Mouse (Mus musculus) hindbrain, embryonic 13.5 days (tissue): ENCODE measurements around the gene Pde7b. TPM values are rescaled to one million over a fixed set of nuclear protein-coding genes. Genes with fewer than 3 reads are reported as not detected.

Source experiments
- ATAC-seq: fragments of 200-750 bp; cut with Nextera tagmentation; 2 replicates; pipeline ENCODE4 v1.8.0; 2017; ENCODE audit warnings: moderate TSS enrichment; ENCODE audit not compliant: low FRiP score
- H3K27ac ChIP-seq: fragments of 300-500 bp; sonication (generic); 2 replicates; pipeline ENCODE4 v1.5.1; 2015; ENCODE audit warnings: inconsistent platforms, mild to moderate bottlenecking, moderate library complexity
- H3K27me3 ChIP-seq: fragments of 300-500 bp; sonication (generic); 2 replicates; pipeline ENCODE4 v1.6.1; 2015; ENCODE audit warnings: mild to moderate bottlenecking, inconsistent platforms
- H3K36me3 ChIP-seq: fragments of 300-500 bp; sonication (generic); 2 replicates; pipeline ENCODE4 v1.6.1; 2015; ENCODE audit warnings: mild to moderate bottlenecking, inconsistent platforms
- H3K4me1 ChIP-seq: fragments of 300-500 bp; sonication (generic); replicated peaks from 2 replicates; pipeline ENCODE4 v1.6.1; 2015; ENCODE audit warnings: inconsistent platforms
- H3K4me2 ChIP-seq: fragments of 300-500 bp; sonication (generic); 2 replicates; pipeline ENCODE4 v1.6.1; 2015; ENCODE audit warnings: inconsistent platforms, mild to moderate bottlenecking, moderate library complexity
- H3K4me3 ChIP-seq: fragments of 300-500 bp; sonication (generic); 2 replicates; pipeline ENCODE4 v1.5.1; 2015; ENCODE audit warnings: mild to moderate bottlenecking, inconsistent platforms
- H3K9ac ChIP-seq: fragments of 300-500 bp; sonication (generic); 2 replicates; pipeline ENCODE4 v1.6.1; 2015; ENCODE audit warnings: mild to moderate bottlenecking, inconsistent platforms
- H3K9me3 ChIP-seq: fragments of 300-500 bp; sonication (generic); 2 replicates; pipeline ENCODE4 v1.6.1; 2016; ENCODE audit warnings: inconsistent platforms
- WGBS: fragments of 180-500 bp; shearing (Covaris S2); methylation state at CpG from one replicate; pipeline ENCODE4 v1.1.7; 2015; 5-methylcytosine and 5-hydroxymethylcytosine counted together
- polyA plus RNA-seq: library from polyadenylated mRNA; unstranded; fragments of >200 nt; fragmentation: Nextera tagmentation; extraction: Ambion mirVana; gene quantifications from 2 replicates; pipeline ENCODE4 v1.2.1, GENCODE M21; 2015

Gene Pde7b
- polyA plus RNA-seq, 1 experiment from 2014 or later: 2.4 TPM

GRCm38 (mm10) chr10:20495051-20495450 lies 229.8 kb downstream of the Pde7b start:
- no peaks in the 10 kb centered on the region for H3K27me3 ChIP-seq
- H3K4me1 ChIP-seq: peaks cover 4% of the 10 kb centered on the region; the same call in 1 of the 2 replicates
- ATAC-seq: no peak
- H3K36me3 ChIP-seq: no peaks in the 10 kb centered on the region
- no peak overlapping the region for H3K4me3 ChIP-seq
- 94% methylated on average over 4 of the region's 4 CpGs for WGBS
- H3K9me3 ChIP-seq: no peaks in the 10 kb centered on the region
- no peak overlapping the region for H3K9ac ChIP-seq
- H3K27ac ChIP-seq: no peak overlapping the region
- H3K4me2 ChIP-seq: no peak overlapping the region

- Histone ChIP-seq H3K36me3 (no peaks in the 10 kb centered on the region), H3K4me1 (peaks cover 4% of the 10 kb centered on the region; the same call in 1 of the 2 replicates), H3K4me2 (no peak overlapping the region), H3K9me3 (no peaks in the 10 kb centered on the region), H3K9ac (no peak overlapping the region), H3K27ac (no peak overlapping the region), H3K27me3 (no peaks in the 10 kb centered on the region), H3K4me3 (no peak overlapping the region)
- ATAC-seq: no peak
- WGBS: 86% methylated on average over 5 of the region's 5 CpGs
Observed at GRCm38 (mm10) chr10:20493826-20494455, 230.9 kb downstream of the Pde7b start.

GRCm38 (mm10) chr10:20492216-20492964 lies 232.5 kb downstream of the Pde7b start:
- no peaks in the 10 kb centered on the region for H3K9me3 ChIP-seq
- H3K36me3 ChIP-seq: no peaks in the 10 kb centered on the region
- 69% methylated on average over 11 of the region's 11 CpGs for WGBS
- no peaks in the 10 kb centered on the region for H3K27me3 ChIP-seq
- 0 out of 2 replicates have a peak overlapping the region, but pooled peaks have one; percentile 23 for H3K27ac ChIP-seq
- peaks cover 4% of the 10 kb centered on the region; the same call in 1 of the 2 replicates for H3K4me1 ChIP-seq
- H3K4me3 ChIP-seq: no peak overlapping the region
- H3K4me2 ChIP-seq: no peak overlapping the region
- H3K9ac ChIP-seq: no peak overlapping the region
- ATAC-seq: no peak

- H3K36me3 ChIP-seq: no peaks in the 10 kb centered on the region
- peaks cover 4% of the 10 kb centered on the region; the same call in 1 of the 2 replicates for H3K4me1 ChIP-seq
- H3K4me3 ChIP-seq: no peak overlapping the region
- H3K27me3 ChIP-seq: no peaks in the 10 kb centered on the region
- H3K9ac ChIP-seq: no peak overlapping the region
- WGBS: 52% methylated on average over 1 of the region's 1 CpGs
- no peaks in the 10 kb centered on the region for H3K9me3 ChIP-seq
- no peak overlapping the region for H3K27ac ChIP-seq
- no peak overlapping the region for H3K4me2 ChIP-seq
- ATAC-seq: no peak
Observed at GRCm38 (mm10) chr10:20490775-20491174, 234.1 kb downstream of the Pde7b start.

GRCm38 (mm10) chr10:20490281-20490680 lies 234.6 kb downstream of the Pde7b start:
- Histone ChIP-seq H3K27me3 (no peaks in the 10 kb centered on the region), H3K4me2 (no peak overlapping the region), H3K36me3 (no peaks in the 10 kb centered on the region), H3K4me3 (no peak overlapping the region), H3K9me3 (no peaks in the 10 kb centered on the region), H3K27ac (no peak overlapping the region), H3K9ac (no peak overlapping the region), H3K4me1 (peaks cover 4% of the 10 kb centered on the region; the same call in 1 of the 2 replicates)
- no peak for ATAC-seq
- 82% methylated on average over 8 of the region's 8 CpGs for WGBS

GRCm38 (mm10) chr10:20486461-20487253 lies 238.2 kb downstream of the Pde7b start:
- Histone ChIP-seq H3K27ac (no peak overlapping the region), H3K4me1 (no peaks in the 10 kb centered on the region), H3K9ac (no peak overlapping the region), H3K9me3 (no peaks in the 10 kb centered on the region), H3K4me2 (no peak overlapping the region), H3K4me3 (no peak overlapping the region), H3K27me3 (no peaks in the 10 kb centered on the region), H3K36me3 (no peaks in the 10 kb centered on the region)
- 81% methylated on average over 19 of the region's 19 CpGs for WGBS
- no peak for ATAC-seq

GRCm38 (mm10) chr10:20485816-20486215 lies 239.1 kb downstream of the Pde7b start:
- no peak overlapping the region for H3K27ac ChIP-seq
- no peak overlapping the region for H3K4me3 ChIP-seq
- 67% methylated on average over 3 of the region's 3 CpGs for WGBS
- no peaks in the 10 kb centered on the region for H3K4me1 ChIP-seq
- ATAC-seq: no peak
- H3K36me3 ChIP-seq: no peaks in the 10 kb centered on the region
- no peaks in the 10 kb centered on the region for H3K9me3 ChIP-seq
- no peak overlapping the region for H3K4me2 ChIP-seq
- no peaks in the 10 kb centered on the region for H3K27me3 ChIP-seq
- no peak overlapping the region for H3K9ac ChIP-seq

GRCm38 (mm10) chr10:20479481-20479880 lies 245.4 kb downstream of the Pde7b start:
- no peak for ATAC-seq
- Histone ChIP-seq H3K36me3 (no peaks in the 10 kb centered on the region), H3K4me3 (no peak overlapping the region), H3K9me3 (no peaks in the 10 kb centered on the region), H3K4me2 (no peak overlapping the region), H3K9ac (no peak overlapping the region), H3K27ac (no peak overlapping the region), H3K27me3 (no peaks in the 10 kb centered on the region), H3K4me1 (peaks cover 5% of the 10 kb centered on the region; the same call in 1 of the 2 replicates)
- 84% methylated on average over 8 of the region's 8 CpGs for WGBS

GRCm38 (mm10) chr10:20478456-20478855 lies 246.4 kb downstream of the Pde7b start:
- no peak overlapping the region for H3K4me3 ChIP-seq
- 89% methylated on average over 8 of the region's 8 CpGs for WGBS
- H3K27me3 ChIP-seq: no peaks in the 10 kb centered on the region
- H3K27ac ChIP-seq: no peak overlapping the region
- H3K4me1 ChIP-seq: peaks cover 11% of the 10 kb centered on the region; the same call in 1 of the 2 replicates
- H3K4me2 ChIP-seq: no peak overlapping the region
- no peak for ATAC-seq
- no peak overlapping the region for H3K9ac ChIP-seq
- H3K36me3 ChIP-seq: no peaks in the 10 kb centered on the region
- no peaks in the 10 kb centered on the region for H3K9me3 ChIP-seq

GRCm38 (mm10) chr10:20474831-20475230 lies 250.0 kb downstream of the Pde7b start:
- Histone ChIP-seq H3K36me3 (no peaks in the 10 kb centered on the region), H3K4me1 (peaks cover 11% of the 10 kb centered on the region; the same call in 1 of the 2 replicates), H3K4me3 (no peak overlapping the region), H3K27me3 (no peaks in the 10 kb centered on the region), H3K4me2 (no peak overlapping the region), H3K27ac (0 out of 2 replicates have a peak overlapping the region, but pooled peaks have one; percentile 1), H3K9me3 (no peaks in the 10 kb centered on the region), H3K9ac (no peak overlapping the region)
- peak; percentile 59; the same call in 1 of the 2 replicates for ATAC-seq
- WGBS: 23% methylated on average over 7 of the region's 7 CpGs

- Histone ChIP-seq H3K27ac (no peak overlapping the region), H3K4me2 (no peak overlapping the region), H3K4me3 (no peak overlapping the region), H3K36me3 (no peaks in the 10 kb centered on the region), H3K9ac (no peak overlapping the region), H3K27me3 (no peaks in the 10 kb centered on the region), H3K9me3 (no peaks in the 10 kb centered on the region), H3K4me1 (peaks cover 11% of the 10 kb centered on the region; the same call in 1 of the 2 replicates)
- ATAC-seq: no peak
- WGBS: 76% methylated on average over 9 of the region's 9 CpGs
Observed at GRCm38 (mm10) chr10:20474036-20474435, 250.8 kb downstream of the Pde7b start.

GRCm38 (mm10) chr10:20473505-20473904 lies 251.4 kb downstream of the Pde7b start:
- no peaks in the 10 kb centered on the region for H3K9me3 ChIP-seq
- no peak overlapping the region for H3K27ac ChIP-seq
- H3K4me3 ChIP-seq: no peak overlapping the region
- no peaks in the 10 kb centered on the region for H3K27me3 ChIP-seq
- no peaks in the 10 kb centered on the region for H3K36me3 ChIP-seq
- H3K4me2 ChIP-seq: no peak overlapping the region
- ATAC-seq: no peak
- 94% methylated on average over 5 of the region's 5 CpGs for WGBS
- peaks cover 11% of the 10 kb centered on the region; the same call in 1 of the 2 replicates for H3K4me1 ChIP-seq
- no peak overlapping the region for H3K9ac ChIP-seq
